ENCODE assay signal across 26 mouse cellular contexts in the genomic region with DNA sequence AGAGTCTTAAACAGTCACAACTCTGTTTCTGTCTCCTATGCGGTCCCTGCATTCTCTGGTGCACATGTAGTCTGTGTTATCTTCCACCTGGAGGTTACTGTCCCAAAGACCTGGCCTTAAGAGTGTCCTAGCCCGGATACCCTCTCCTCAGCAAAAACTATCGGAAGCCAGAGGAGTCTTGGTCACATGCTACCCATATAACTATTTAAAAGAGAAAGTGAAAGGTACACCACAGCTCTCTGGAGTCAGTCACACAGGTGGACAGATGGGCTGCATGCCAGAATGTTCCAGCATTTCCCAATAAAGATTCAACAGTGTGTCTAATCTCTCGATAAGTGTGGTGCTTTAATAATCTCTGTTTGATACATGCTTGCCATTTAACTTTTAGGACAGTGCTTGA. TPM values are rescaled to one million over a fixed set of nuclear protein-coding genes. Genes with fewer than 3 reads are reported as not detected.
"Had no signal": no experiment of that assay in that cellular context is flagged by ENCODE, and none has a peak within 500 bp of the region (broad histone marks: within the 10 kb centered on the region; RNA-seq: fewer than 3 reads in every experiment).

No protein-coding gene starts in this region.

- H3K4me3 ChIP-seq: intestine, embryonic 15.5 days; kidney, embryonic 15.5 days; limb, embryonic 12.5 days; limb, embryonic 15.5 days; lung, embryonic 15.5 days; megakaryocyte, embryonic 14.5 days; midbrain, embryonic 10.5 days; midbrain, embryonic 13.5 days; myocyte; neural tube, embryonic 13.5 days had no signal

- DNase-seq: kidney, adult 11 months; kidney, adult 8-10 months; kidney, postnatal 10 days; kidney, postnatal 36 days; layer of hippocampus, postnatal 36 days; left cerebral cortex, postnatal 4 days; lung, adult 18-20 months; lung, postnatal 10 days; lung, postnatal 36 days; retina, postnatal 1 day; right cerebral cortex, postnatal 25 days; thymus, adult 18-20 months; thymus, postnatal 4 days had no signal

- H3K4me1 ChIP-seq: intestine, embryonic 15.5 days; lung, embryonic 15.5 days; megakaryocyte, embryonic 14.5 days; midbrain, embryonic 10.5 days; midbrain, embryonic 13.5 days had no signal

- H3K27ac ChIP-seq: intestine, embryonic 15.5 days; kidney, embryonic 15.5 days; limb, embryonic 12.5 days; limb, embryonic 15.5 days; liver, embryonic 14.5 days; lung, embryonic 15.5 days; midbrain, embryonic 10.5 days; midbrain, embryonic 13.5 days; neural tube, embryonic 13.5 days had no signal

- H3K36me3 ChIP-seq: intestine, embryonic 15.5 days; kidney, embryonic 15.5 days; limb, embryonic 12.5 days; limb, embryonic 15.5 days; lung, embryonic 15.5 days; midbrain, embryonic 10.5 days; midbrain, embryonic 13.5 days; neural tube, embryonic 13.5 days had no signal

- H3K9me3 ChIP-seq: intestine, embryonic 15.5 days; kidney, embryonic 15.5 days; limb, embryonic 12.5 days; limb, embryonic 15.5 days; lung, embryonic 15.5 days; megakaryocyte, embryonic 14.5 days; midbrain, embryonic 10.5 days; midbrain, embryonic 13.5 days; neural tube, embryonic 13.5 days had no signal

- H3K9ac ChIP-seq: intestine, embryonic 15.5 days; kidney, embryonic 15.5 days; limb, embryonic 12.5 days; limb, embryonic 15.5 days; liver, embryonic 14.5 days; lung, embryonic 15.5 days; midbrain, embryonic 13.5 days; neural tube, embryonic 13.5 days had no signal

- ATAC-seq: intestine, embryonic 15.5 days; midbrain, embryonic 13.5 days; midbrain, embryonic 16.5 days had no signal

- H3K4me2 ChIP-seq: intestine, embryonic 15.5 days; kidney, embryonic 15.5 days; limb, embryonic 12.5 days; limb, embryonic 15.5 days; lung, embryonic 15.5 days; midbrain, embryonic 13.5 days; neural tube, embryonic 13.5 days had no signal

RNA-seq across cellular contexts. Expression of gene Erg, which starts 7.1 kb away (rescaled TPM):
- total RNA-seq: monocyte, adult 5-6 weeks had no signal
